ENCODE assay signal across 17 mouse cellular contexts in the genomic region with DNA sequence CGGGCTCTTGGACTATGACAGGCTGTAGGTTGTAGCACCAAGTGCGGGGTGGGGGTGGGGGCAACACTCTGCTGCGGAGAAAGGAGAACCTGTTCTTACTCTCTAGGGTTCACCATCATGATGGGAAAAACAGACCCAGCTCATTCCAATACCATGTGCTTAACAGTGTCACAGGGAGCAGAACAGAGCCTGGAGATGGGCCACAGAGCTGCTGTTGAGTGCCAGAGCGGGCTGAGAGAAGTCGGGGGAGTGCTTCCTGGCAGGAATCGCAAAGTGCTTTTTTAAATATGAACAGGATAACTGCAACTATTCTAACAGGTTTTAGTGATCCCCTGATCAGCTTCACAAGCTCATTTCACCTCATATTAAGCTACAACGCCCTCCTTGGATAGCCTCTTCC.
DNase-seq lines count a peak whose midpoint lies in the region; ATAC-seq and TF ChIP-seq lines count a peak whose summit lies in the region.
"Had no signal": no experiment of that assay in that cellular context is flagged by ENCODE, and none has a peak within 500 bp of the region (broad histone marks: within the 10 kb centered on the region; RNA-seq: fewer than 3 reads in every experiment).

No protein-coding gene starts in this region.

- no peaks in the 10 kb centered on the region for H3K9me3 ChIP-seq in hindbrain, embryonic 16.5 days (ENCODE audit: control insufficient read depth, low read length)
- H3K9me3 ChIP-seq: midbrain, embryonic 15.5 days had no signal

- H3K27me3 ChIP-seq in hindbrain, embryonic 16.5 days (replicated peaks; ENCODE audit: control insufficient read depth, insufficient read depth, low read length) = no peaks in the 10 kb centered on the region
- H3K27me3 ChIP-seq: midbrain, embryonic 15.5 days had no signal

- no peaks in the 10 kb centered on the region for H3K36me3 ChIP-seq in hindbrain, embryonic 16.5 days (ENCODE audit: control insufficient read depth, insufficient read depth, low read length)

- no peak overlapping the region for H3K4me3 ChIP-seq in lung, adult 2 months (replicated peaks; ENCODE audit: extremely low read depth, low read depth, low read length)
- H3K4me3 ChIP-seq in hindbrain, embryonic 16.5 days (ENCODE audit: low read length) = no peak overlapping the region
- H3K4me3 ChIP-seq: midbrain, embryonic 15.5 days had no signal

- H3K4me2 ChIP-seq in hindbrain, embryonic 16.5 days (ENCODE audit: low read length) = no peak overlapping the region
- H3K4me2 ChIP-seq: midbrain, embryonic 15.5 days had no signal

- H3K9ac ChIP-seq in hindbrain, embryonic 16.5 days (ENCODE audit: low read depth, low read length) = no peak overlapping the region
- H3K9ac ChIP-seq: liver, embryonic 14.5 days; midbrain, embryonic 15.5 days had no signal

- TF ChIP-seq CTCF in lung, adult 2 months (IDR thresholded peaks at IDR 0.05; ENCODE audit: insufficient read depth, low read length) = no peak

- no peak for DNase-seq in frontal cortex, postnatal 36 days (ENCODE audit: low spot score in 2 of 2)
- DNase-seq in lung, postnatal 10 days = peak; percentile 51
- DNase-seq in lung, adult 2 months = no peak
- DNase-seq in gastrocnemius, postnatal 25 days = peak; percentile 54
- peak; percentile 35 for DNase-seq in ovary, postnatal 36 days (ENCODE audit: low spot score)
- DNase-seq in thymus, adult 18-20 months = no peak
- DNase-seq: adrenal gland, adult 8-10 months; cerebellum, postnatal 25 days; kidney, adult 8-10 months; spleen, adult 18-20 months had no signal

- H3K27ac ChIP-seq in hindbrain, embryonic 16.5 days (ENCODE audit: low read depth, low read length) = no peak overlapping the region
- H3K27ac ChIP-seq: liver, embryonic 14.5 days; macrophage; midbrain, embryonic 15.5 days; stomach, postnatal 0 days had no signal

- H3K4me1 ChIP-seq in lung, adult 2 months (ENCODE audit: control insufficient read depth, insufficient read depth, low read length) = peaks cover 2% of the 10 kb centered on the region; the same call in 1 of the 2 replicates
- H3K4me1 ChIP-seq in hindbrain, embryonic 16.5 days (ENCODE audit: control insufficient read depth, insufficient read depth, low read depth, low read length) = no peaks in the 10 kb centered on the region
- H3K4me1 ChIP-seq: midbrain, embryonic 15.5 days had no signal

- peak; percentile 79 for ATAC-seq in frontal cortex, adult (ENCODE audit: low TSS enrichment)
- ATAC-seq in hindbrain, embryonic 16.5 days = no peak
- ATAC-seq: forebrain, embryonic 14.5 days; midbrain, embryonic 15.5 days had no signal

- TF ChIP-seq POLR2A in lung, adult 2 months (IDR thresholded peaks at IDR 0.05; ENCODE audit: borderline replicate concordance, extremely low read depth, low read depth, low read length) = no peak

- WGBS in lung, adult 2 months = 76% methylated on average over 7 of the region's 7 CpGs
- WGBS in hindbrain, embryonic 16.5 days = 87% methylated on average over 7 of the region's 7 CpGs

Comparison
In these comparisons a context has a peak if more than half of its experiments do, and no peak if none do; other contexts are left out.
1. DNase-seq: peak in lung, postnatal 10 days (single experiment), gastrocnemius, postnatal 25 days (single experiment) and ovary, postnatal 36 days (single experiment); none in frontal cortex, postnatal 36 days (0 of 2), lung, adult 2 months (single experiment) and thymus, adult 18-20 months (0 of 2).